Mouse (Mus musculus) midbrain, postnatal 0 days (tissue): ENCODE data around the gene Tmsb10. TPM values are rescaled to one million over a fixed set of nuclear protein-coding genes. Genes with fewer than 3 reads are reported as not detected.

ENCODE experiments used
- ATAC-seq: fragments of 200-750 bp; cut with Nextera tagmentation; 2 replicates; pipeline ENCODE4 v1.8.0; 2017; ENCODE audit warnings: moderate number of reproducible peaks, mild to moderate bottlenecking, moderate TSS enrichment, moderate library complexity; ENCODE audit not compliant: low FRiP score
- DNase-seq: peaks from one replicate; pipeline ENCODE4 v3.0.0-alpha.2; 2015; ENCODE audit warnings: low spot score
- H3K27ac ChIP-seq: fragments of 300-500 bp; sonication (generic); 2 replicates; pipeline ENCODE4 v1.5.1; 2014; ENCODE audit warnings: low read depth, mild to moderate bottlenecking, low read length, mixed read lengths
- H3K27me3 ChIP-seq: fragments of 300-500 bp; sonication (generic); 2 replicates; pipeline ENCODE4 v1.6.1; 2014; ENCODE audit warnings: low read length, control low read depth, mixed read lengths; ENCODE audit not compliant: insufficient read depth
- H3K36me3 ChIP-seq: fragments of 300-500 bp; sonication (generic); 2 replicates; pipeline ENCODE4 v1.6.1; 2014; ENCODE audit warnings: low read length, control low read depth, mixed read lengths; ENCODE audit not compliant: insufficient read depth
- H3K4me1 ChIP-seq: fragments of 300-500 bp; sonication (generic); 2 replicates; pipeline ENCODE4 v1.6.1; 2014; ENCODE audit warnings: mild to moderate bottlenecking, control low read depth, antibody characterized with exemption, low read length, mixed read lengths; ENCODE audit not compliant: insufficient read depth
- H3K4me2 ChIP-seq: fragments of 300-500 bp; sonication (generic); 2 replicates; pipeline ENCODE4 v1.6.1; 2014; ENCODE audit warnings: low read depth, mild to moderate bottlenecking, low read length, mixed read lengths; ENCODE audit not compliant: poor library complexity, severe bottlenecking
- H3K4me3 ChIP-seq: fragments of 300-500 bp; sonication (generic); 2 replicates; pipeline ENCODE4 v1.5.1; 2014; ENCODE audit warnings: low read depth, mild to moderate bottlenecking, low read length, moderate library complexity
- H3K9ac ChIP-seq: fragments of 300-500 bp; sonication (generic); replicated peaks from 2 replicates; pipeline ENCODE4 v1.6.1; 2014; ENCODE audit warnings: mild to moderate bottlenecking, low read length, moderate library complexity, mixed read lengths; ENCODE audit not compliant: poor library complexity, severe bottlenecking
- H3K9me3 ChIP-seq: fragments of 300-500 bp; sonication (generic); 2 replicates; pipeline ENCODE4 v1.6.1; 2016; ENCODE audit warnings: low read length, control low read depth
- CTCF ChIP-seq: IDR thresholded peaks from 2 replicates; pipeline ENCODE4 v1.5.1; 2016; ENCODE audit warnings: antibody characterized with exemption, mild to moderate bottlenecking
- WGBS: fragments of 180-500 bp; shearing (Covaris S2); extraction: QIAGEN DNeasy Blood & Tissue Kit; methylation state at CpG from one replicate; pipeline ENCODE4 v1.1.7; 2014; 5-methylcytosine and 5-hydroxymethylcytosine counted together
- polyA plus RNA-seq: library from polyadenylated mRNA; unstranded; fragments of >200 nt; fragmentation: Nextera tagmentation; extraction: Ambion mirVana; gene quantifications from 2 replicates; pipeline ENCODE4 v1.2.1, GENCODE M21; 2015
- total RNA-seq: library from RNA; depleted of rRNA; stranded (reverse); fragments of >200 nt; gene quantifications from 2 replicates; pipeline ENCODE4 v1.2.3, GENCODE M21; 2014; rRNA removed

The Tmsb10 gene
- total and polyA plus RNA-seq, 2 experiments from 2014 or later: 572 to 6,879 TPM

DNA sequence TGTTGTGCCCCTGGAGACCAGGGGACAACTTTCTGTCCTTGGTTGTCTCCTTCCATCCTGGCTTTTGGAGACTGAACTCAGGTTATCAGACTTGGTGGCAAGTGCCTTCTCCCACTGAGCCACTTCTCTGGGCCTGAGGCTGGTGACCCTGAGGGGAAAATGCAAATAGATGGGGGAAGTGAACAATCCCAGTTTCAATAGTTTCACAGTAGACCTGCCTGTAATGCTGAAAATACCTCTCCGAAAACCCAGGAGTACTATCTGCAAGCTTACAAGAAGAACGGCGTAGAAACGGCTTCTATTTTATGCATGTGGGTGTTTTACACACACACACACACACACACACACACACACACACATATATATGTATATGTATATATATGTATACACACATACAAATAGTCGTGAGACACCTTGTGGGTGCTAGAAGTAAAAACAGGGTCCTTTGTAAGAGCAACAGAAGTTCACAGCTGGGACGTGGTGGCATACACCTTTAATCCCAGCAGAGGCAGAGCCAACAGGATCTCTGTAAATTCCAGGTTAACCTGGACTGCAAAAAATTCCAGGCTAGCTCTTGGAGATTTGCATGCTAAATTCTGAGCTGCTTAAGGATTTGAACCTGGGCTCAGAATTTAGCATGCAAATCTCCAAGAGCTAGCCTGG is 44.3 kb downstream of the Tmsb10 start:
- H3K27me3 ChIP-seq: no peaks in the 10 kb centered on the region
- no peak overlapping the region for H3K4me2 ChIP-seq
- ATAC-seq (no peak), DNase-seq (no peak)
- no peak overlapping the region for H3K27ac ChIP-seq
- WGBS: 82% methylated on average over 6 of the region's 6 CpGs
- H3K36me3 ChIP-seq: no peaks in the 10 kb centered on the region
- H3K4me3 ChIP-seq: no peak overlapping the region
- no peaks in the 10 kb centered on the region for H3K9me3 ChIP-seq
- H3K9ac ChIP-seq: no peak overlapping the region
- no peak for TF ChIP-seq CTCF
- no peaks in the 10 kb centered on the region for H3K4me1 ChIP-seq

DNA sequence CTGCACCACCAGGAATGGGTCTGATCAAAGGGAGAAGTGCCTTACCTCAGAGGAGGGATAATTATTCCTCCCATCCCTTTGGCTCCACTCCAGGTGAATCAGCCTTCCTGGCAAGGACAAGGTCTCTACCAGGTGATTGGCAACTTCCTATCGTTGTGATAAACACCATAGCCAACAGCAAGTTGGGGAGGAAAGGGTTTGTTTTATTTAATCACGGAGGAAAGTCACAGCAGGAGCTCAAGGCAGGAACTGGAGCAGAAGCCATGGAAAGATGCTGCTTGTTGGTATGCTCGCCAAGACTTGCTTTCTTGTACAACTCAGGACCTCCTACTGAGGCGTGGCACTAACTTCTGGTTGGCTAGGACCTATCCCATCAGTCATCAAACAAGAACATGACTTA is 47.3 kb downstream of the Tmsb10 start:
- Histone ChIP-seq H3K4me3 (no peak overlapping the region), H3K4me1 (no peaks in the 10 kb centered on the region), H3K36me3 (no peaks in the 10 kb centered on the region), H3K4me2 (no peak overlapping the region), H3K9me3 (no peaks in the 10 kb centered on the region), H3K9ac (no peak overlapping the region), H3K27me3 (no peaks in the 10 kb centered on the region), H3K27ac (no peak overlapping the region)
- ATAC-seq (no peak), DNase-seq (no peak)
- TF ChIP-seq CTCF: no peak
- 58% methylated on average over 4 of the region's 4 CpGs for WGBS

Other genes with a start within 250 kb of the Tmsb10 start
- 0.80 and 3.1 TPM in 2 replicates for gene Tcf7l1, start 169.5 kb downstream of the Tmsb10 start, total RNA-seq
- 5.8 and 6.0 TPM in 2 replicates for gene Tcf7l1, start 169.5 kb downstream of the Tmsb10 start, polyA plus RNA-seq
- gene Kcmf1, start 58.8 kb downstream of the Tmsb10 start, total RNA-seq: 70.9 and 74.2 TPM in 2 replicates
- gene Kcmf1, start 58.8 kb downstream of the Tmsb10 start, polyA plus RNA-seq: 45.5 and 52.8 TPM in 2 replicates